Mouse (Mus musculus) ES-Bruce4 (cell line): ENCODE data around the gene Gsc2. TPM values are rescaled to one million over a fixed set of nuclear protein-coding genes. Genes with fewer than 3 reads are reported as not detected.

Source experiments
- H3K27ac ChIP-seq: 2 replicates; pipeline ENCODE4 v1.5.1; 2012; ENCODE audit warnings: low read length, inconsistent platforms; ENCODE audit not compliant: insufficient read depth
- H3K27me3 ChIP-seq: 2 replicates; pipeline ENCODE4 v1.6.1; 2012; ENCODE audit warnings: mild to moderate bottlenecking, low read length, inconsistent platforms; ENCODE audit not compliant: control insufficient read depth, poor library complexity, insufficient read depth, severe bottlenecking
- H3K36me3 ChIP-seq: 2 replicates; pipeline ENCODE4 v1.6.1; 2012; ENCODE audit warnings: inconsistent platforms, mild to moderate bottlenecking, low read length, moderate library complexity; ENCODE audit not compliant: control insufficient read depth, poor library complexity, insufficient read depth, severe bottlenecking
- H3K4me1 ChIP-seq: one replicate; pipeline ENCODE4 v1.8.1; 2011; ENCODE audit warnings: low read length; ENCODE audit not compliant: control insufficient read depth, insufficient read depth
- H3K4me3 ChIP-seq: 2 replicates; pipeline ENCODE4 v1.5.1; 2011; ENCODE audit warnings: low read depth, mild to moderate bottlenecking, low read length
- H3K9ac ChIP-seq: 2 replicates; pipeline ENCODE4 v1.6.1; 2012; ENCODE audit warnings: low read depth, mild to moderate bottlenecking, inconsistent platforms; ENCODE audit not compliant: poor library complexity, severe bottlenecking
- H3K9me3 ChIP-seq: replicated peaks from 2 replicates; pipeline ENCODE4 v1.6.1; 2012; ENCODE audit warnings: mild to moderate bottlenecking, low read length, inconsistent platforms; ENCODE audit not compliant: control insufficient read depth, poor library complexity, insufficient read depth, severe bottlenecking
- CTCF ChIP-seq: IDR thresholded peaks from one replicate; pipeline ENCODE4 v1.8.1; 2011; ENCODE audit warnings: low read depth, low read length
- EP300 ChIP-seq: IDR thresholded peaks from 2 replicates; pipeline ENCODE4 v1.6.1; 2011; ENCODE audit warnings: low read depth, low read length; ENCODE audit not compliant: insufficient read depth
- POLR2A ChIP-seq: IDR thresholded peaks from one replicate; pipeline ENCODE4 v1.8.1; 2011; ENCODE audit warnings: low read length; ENCODE audit not compliant: insufficient read depth
- polyA plus RNA-seq: library from polyadenylated mRNA; stranded (reverse); fragments of >200 nt; gene quantifications from 2 replicates; pipeline ENCODE4 v1.2.4, GENCODE M21; 2011; ENCODE audit warnings: low read depth; ENCODE audit not compliant: missing spikeins, insufficient read depth, insufficient read length

The Gsc2 gene
- polyA plus RNA-seq, 1 experiment = 0.52 TPM

- Histone ChIP-seq H3K4me1 (no peaks in the 10 kb centered on the region), H3K9ac (no peak overlapping the region), H3K36me3 (no peaks in the 10 kb centered on the region), H3K27me3 (no peaks in the 10 kb centered on the region), H3K9me3 (0 out of 2 replicates have a peak, but pooled peaks cover 4% of the 10 kb centered on the region), H3K27ac (no peak overlapping the region), H3K4me3 (no peak overlapping the region)
- TF ChIP-seq EP300 = no peak
- TF ChIP-seq POLR2A = no peak
- no peak for TF ChIP-seq CTCF
Observed at GRCm38 (mm10) chr16:17945081-17945831, 30.4 kb upstream of the Gsc2 start.

GRCm38 (mm10) chr16:17943466-17943865 lies 28.6 kb upstream of the Gsc2 start:
- no peaks in the 10 kb centered on the region for H3K4me1 ChIP-seq
- TF ChIP-seq CTCF (no peak), POLR2A (no peak), EP300 (no peak)
- no peaks in the 10 kb centered on the region for H3K27me3 ChIP-seq
- no peak overlapping the region for H3K4me3 ChIP-seq
- H3K9me3 ChIP-seq = no peaks in the 10 kb centered on the region
- no peak overlapping the region for H3K9ac ChIP-seq
- no peak overlapping the region for H3K27ac ChIP-seq
- no peaks in the 10 kb centered on the region for H3K36me3 ChIP-seq

GRCm38 (mm10) chr16:17939255-17939751 lies 24.4 kb upstream of the Gsc2 start:
- Histone ChIP-seq H3K27me3 (no peaks in the 10 kb centered on the region), H3K36me3 (no peaks in the 10 kb centered on the region), H3K9ac (no peak overlapping the region), H3K27ac (no peak overlapping the region), H3K4me3 (no peak overlapping the region), H3K9me3 (no peaks in the 10 kb centered on the region), H3K4me1 (no peaks in the 10 kb centered on the region)
- TF ChIP-seq POLR2A (no peak), EP300 (no peak), CTCF (no peak)

- no peaks in the 10 kb centered on the region for H3K9me3 ChIP-seq
- H3K36me3 ChIP-seq = no peaks in the 10 kb centered on the region
- no peaks in the 10 kb centered on the region for H3K4me1 ChIP-seq
- H3K4me3 ChIP-seq = no peak overlapping the region
- H3K27ac ChIP-seq = no peak overlapping the region
- H3K27me3 ChIP-seq = no peaks in the 10 kb centered on the region
- H3K9ac ChIP-seq = no peak overlapping the region
- peak; percentile 92 for TF ChIP-seq CTCF
- TF ChIP-seq EP300 = no peak
Observed at GRCm38 (mm10) chr16:17938821-17939220, 24.0 kb upstream of the Gsc2 start.

- H3K9ac ChIP-seq = no peak overlapping the region
- H3K27ac ChIP-seq = no peak overlapping the region
- H3K9me3 ChIP-seq = no peaks in the 10 kb centered on the region
- no peaks in the 10 kb centered on the region for H3K36me3 ChIP-seq
- H3K4me3 ChIP-seq = no peak overlapping the region
- no peaks in the 10 kb centered on the region for H3K4me1 ChIP-seq
- no peak for TF ChIP-seq CTCF
- no peak for TF ChIP-seq EP300
- no peak for TF ChIP-seq POLR2A
- no peaks in the 10 kb centered on the region for H3K27me3 ChIP-seq
Observed at GRCm38 (mm10) chr16:17938187-17938586, 23.3 kb upstream of the Gsc2 start.

- Histone ChIP-seq H3K4me1 (no peaks in the 10 kb centered on the region), H3K9me3 (no peaks in the 10 kb centered on the region), H3K27ac (no peak overlapping the region), H3K9ac (no peak overlapping the region), H3K27me3 (no peaks in the 10 kb centered on the region), H3K36me3 (no peaks in the 10 kb centered on the region), H3K4me3 (no peak overlapping the region)
- no peak for TF ChIP-seq EP300
- no peak for TF ChIP-seq POLR2A
- no peak for TF ChIP-seq CTCF
Observed at GRCm38 (mm10) chr16:17936776-17937175, 21.9 kb upstream of the Gsc2 start.
